17 mouse cellular contexts compared by ENCODE assay signal in genomic region chr2:3723391-3724106, GRCm38 (mm10).
DNase-seq lines count a peak whose midpoint lies in the region; ATAC-seq and TF ChIP-seq lines count a peak whose summit lies in the region.
"Had no signal": no experiment of that assay in that cellular context is flagged by ENCODE, and none has a peak within 500 bp of the region (broad histone marks: within the 10 kb centered on the region; RNA-seq: fewer than 3 reads in every experiment).

No protein-coding gene starts in this region.

- ATAC-seq in liver, postnatal 0 days: no peak
- no peak for ATAC-seq in liver, embryonic 11.5 days (replicated peaks; ENCODE audit: low FRiP score)
- peak; percentile 14 for ATAC-seq in common myeloid progenitor, adult 5-6 weeks (replicated peaks; ENCODE audit: low read depth, poor library complexity, severe bottlenecking)
- ATAC-seq: forebrain, embryonic 13.5 days had no signal

- TF ChIP-seq CTCF in liver, postnatal 0 days (IDR thresholded peaks at IDR 0.05; ENCODE audit: low read depth): no peak

- no peak for TF ChIP-seq POLR2A in myocyte (IDR thresholded peaks at IDR 0.05; ENCODE audit: insufficient read length, low read depth)

- H3K27ac ChIP-seq in liver, postnatal 0 days (ENCODE audit: low read depth): peak overlapping the region; percentile 16; the same call in 1 of the 2 replicates
- no peak overlapping the region for H3K27ac ChIP-seq in liver, embryonic 11.5 days (ENCODE audit: low read depth, low read length)
- H3K27ac ChIP-seq: embryonic facial prominence, embryonic 15.5 days; forebrain, embryonic 13.5 days; hindbrain, embryonic 14.5 days; liver, embryonic 14.5 days had no signal

- 45% methylated on average over 8 of the region's 8 CpGs for WGBS in liver, postnatal 0 days (ENCODE audit: insufficient replicate concordance)
- WGBS in liver, embryonic 11.5 days: 66% methylated on average over 8 of the region's 8 CpGs

- no peaks in the 10 kb centered on the region for H3K27me3 ChIP-seq in liver, postnatal 0 days (ENCODE audit: insufficient read depth, low read length)
- H3K27me3 ChIP-seq in liver, embryonic 11.5 days (replicated peaks; ENCODE audit: control insufficient read depth, insufficient read depth, low read length): no peaks in the 10 kb centered on the region
- no peaks in the 10 kb centered on the region for H3K27me3 ChIP-seq in myocyte (ENCODE audit: control insufficient read depth, insufficient read depth, insufficient read length)
- H3K27me3 ChIP-seq: embryonic facial prominence, embryonic 15.5 days; forebrain, embryonic 13.5 days; megakaryocyte, embryonic 14.5 days had no signal

- TF ChIP-seq EP300 in liver, postnatal 0 days (IDR thresholded peaks at IDR 0.05; ENCODE audit: low read depth): no peak

- H3K4me1 ChIP-seq in liver, postnatal 0 days (ENCODE audit: insufficient read depth): peaks cover 31% of the 10 kb centered on the region
- H3K4me1 ChIP-seq in liver, embryonic 11.5 days (replicated peaks; ENCODE audit: control insufficient read depth, insufficient read depth, low read length): peaks cover 22% of the 10 kb centered on the region

- H3K9ac ChIP-seq in liver, postnatal 0 days (replicated peaks): no peak overlapping the region
- H3K9ac ChIP-seq in liver, embryonic 11.5 days (ENCODE audit: low read depth, low read length): no peak overlapping the region
- H3K9ac ChIP-seq: embryonic facial prominence, embryonic 15.5 days; forebrain, embryonic 13.5 days; hindbrain, embryonic 14.5 days; liver, embryonic 14.5 days had no signal

- H3K4me2 ChIP-seq in liver, postnatal 0 days (ENCODE audit: low read depth, low read length): no peak overlapping the region
- no peak overlapping the region for H3K4me2 ChIP-seq in liver, embryonic 11.5 days
- no peak overlapping the region for H3K4me2 ChIP-seq in myocyte (ENCODE audit: low read depth)
- H3K4me2 ChIP-seq: embryonic facial prominence, embryonic 15.5 days; forebrain, embryonic 13.5 days; hindbrain, embryonic 14.5 days had no signal

- DNase-seq in liver, postnatal 0 days: no peak
- no peak for DNase-seq in liver, embryonic 11.5 days (ENCODE audit: low spot score)
- DNase-seq in B cell, adult 2 months: peak; percentile 58 to 63
- DNase-seq in layer of hippocampus, postnatal 14 days (ENCODE audit: low spot score in 2 of 2): no peak
- DNase-seq in right cerebral cortex, postnatal 25 days: no peak
- DNase-seq in adrenal gland, postnatal 36 days: no peak
- DNase-seq: cerebellum, adult 11 months; heart, adult 18-20 months; kidney, adult 8-10 months; kidney, postnatal 36 days had no signal

- peaks cover 84% of the 10 kb centered on the region for H3K79me2 ChIP-seq in myocyte (ENCODE audit: control insufficient read depth, insufficient read depth)

- H3K9me3 ChIP-seq in liver, postnatal 0 days (ENCODE audit: low read length): no peaks in the 10 kb centered on the region
- H3K9me3 ChIP-seq in liver, embryonic 11.5 days (ENCODE audit: control insufficient read depth, low read length): no peaks in the 10 kb centered on the region
- H3K9me3 ChIP-seq: embryonic facial prominence, embryonic 15.5 days; forebrain, embryonic 13.5 days; megakaryocyte, embryonic 14.5 days had no signal

- H3K4me3 ChIP-seq in liver, postnatal 0 days (ENCODE audit: low read depth, low read length): no peak overlapping the region
- H3K4me3 ChIP-seq in liver, embryonic 11.5 days (ENCODE audit: low read depth, low read length): no peak overlapping the region
- no peak overlapping the region for H3K4me3 ChIP-seq in myocyte
- H3K4me3 ChIP-seq: embryonic facial prominence, embryonic 15.5 days; forebrain, embryonic 13.5 days; megakaryocyte, embryonic 14.5 days had no signal

- no peaks in the 10 kb centered on the region for H3K36me3 ChIP-seq in liver, postnatal 0 days (replicated peaks; ENCODE audit: insufficient read depth, low read length)
- no peaks in the 10 kb centered on the region for H3K36me3 ChIP-seq in liver, embryonic 11.5 days (ENCODE audit: control insufficient read depth, insufficient read depth, low read length)
- no peaks in the 10 kb centered on the region for H3K36me3 ChIP-seq in myocyte (ENCODE audit: control insufficient read depth, insufficient read depth)
- H3K36me3 ChIP-seq: embryonic facial prominence, embryonic 15.5 days had no signal

- H3ac ChIP-seq in myocyte (ENCODE audit: control insufficient read depth, insufficient read length): no peak overlapping the region

TF ChIP-seq in myocyte, 11 proteins besides CTCF, POLR2A, EP300 and RAD21:
- no peak for TF ChIP-seq POLR2AphosphoS2 (IDR thresholded peaks at IDR 0.05; ENCODE audit: insufficient read length, low read depth)
- no peak for TF ChIP-seq MAX (IDR thresholded peaks at IDR 0.05; ENCODE audit: low read depth)
- TF ChIP-seq CEBPB (IDR thresholded peaks at IDR 0.05; ENCODE audit: insufficient read depth, poor library complexity, severe bottlenecking): 0 out of 2 replicates have a peak, but pooled peaks have one; percentile 29

Comparison
In these comparisons a context has a peak if more than half of its experiments do, and no peak if none do; other contexts are left out.
1. DNase-seq: peak in B cell, adult 2 months (2 of 2); none in liver, postnatal 0 days (single experiment), liver, embryonic 11.5 days (single experiment), layer of hippocampus, postnatal 14 days (0 of 2), right cerebral cortex, postnatal 25 days (single experiment) and adrenal gland, postnatal 36 days (0 of 2).